Mouse (Mus musculus): ENCODE results near the gene Ankrd42.

Ankrd42 gene

DNA sequence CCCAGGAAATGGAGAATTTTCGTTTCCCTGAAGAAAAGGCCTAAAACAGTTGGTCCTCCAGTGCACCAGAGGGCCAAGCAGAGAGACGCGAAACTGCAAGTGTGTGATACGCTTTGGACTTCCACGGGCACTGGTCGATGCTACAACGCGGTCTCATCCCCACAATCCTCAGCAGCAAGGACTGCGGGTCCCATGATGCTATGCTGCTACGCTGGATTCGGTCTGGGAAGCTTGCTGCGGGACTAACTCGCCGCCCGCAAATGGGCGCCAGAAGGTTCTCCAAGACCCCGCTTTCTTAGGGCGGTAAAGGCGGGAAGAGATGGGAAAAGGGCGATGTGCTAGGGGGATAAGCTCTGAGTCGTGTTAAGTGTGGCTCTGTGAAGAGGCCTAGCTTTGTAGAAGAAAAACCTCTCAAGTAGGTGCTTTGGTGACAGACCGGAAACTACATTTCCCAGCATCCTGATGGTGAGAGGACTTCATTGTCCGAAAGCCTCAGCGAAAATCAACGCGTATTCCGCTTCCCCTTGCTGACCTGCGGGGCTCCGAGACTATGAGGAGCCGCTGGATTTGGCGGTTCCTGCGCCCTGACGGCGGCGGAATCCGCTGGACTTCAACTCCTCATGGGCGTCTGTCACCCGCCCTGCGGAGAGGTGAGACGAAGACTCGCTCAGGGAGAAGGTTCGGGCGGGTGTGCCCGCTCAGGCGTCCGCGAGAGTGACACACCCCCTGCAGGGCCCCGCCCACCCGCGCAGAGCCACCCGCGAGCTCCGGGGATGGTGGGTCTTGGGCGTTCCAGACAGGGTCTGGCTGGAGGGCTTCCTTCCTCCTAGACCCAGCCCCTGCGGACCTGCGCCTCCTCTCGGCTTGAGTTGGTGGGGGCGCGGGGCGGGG is 75.7 kb downstream of the Ankrd42 start, which contains the start of gene Ccdc90b:
Ccdc90b (plus strand) TSS at position 164 of the 891 bp plus-strand sequence.
- peak; percentile 94 for DNase-seq

DNA sequence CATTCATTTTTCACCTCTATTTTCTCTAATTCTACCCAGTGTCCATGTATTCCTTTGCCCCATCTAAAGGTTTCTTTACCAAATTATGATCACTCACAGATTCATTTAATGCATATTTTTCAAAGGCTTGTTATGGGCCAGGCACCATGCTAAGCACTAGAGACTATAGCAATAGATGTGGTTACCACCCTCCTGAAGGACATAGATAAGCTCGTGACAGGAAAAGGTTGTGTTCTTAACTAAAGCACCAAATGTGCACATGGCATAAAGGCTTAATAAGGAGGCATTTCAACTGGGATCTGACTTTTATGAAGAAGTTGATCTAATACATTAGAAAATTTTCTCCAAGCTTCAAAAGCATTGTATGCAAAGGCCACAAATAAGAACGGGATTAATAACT is 78.2 kb downstream of the Ankrd42 start:
- no peak for DNase-seq

DNA sequence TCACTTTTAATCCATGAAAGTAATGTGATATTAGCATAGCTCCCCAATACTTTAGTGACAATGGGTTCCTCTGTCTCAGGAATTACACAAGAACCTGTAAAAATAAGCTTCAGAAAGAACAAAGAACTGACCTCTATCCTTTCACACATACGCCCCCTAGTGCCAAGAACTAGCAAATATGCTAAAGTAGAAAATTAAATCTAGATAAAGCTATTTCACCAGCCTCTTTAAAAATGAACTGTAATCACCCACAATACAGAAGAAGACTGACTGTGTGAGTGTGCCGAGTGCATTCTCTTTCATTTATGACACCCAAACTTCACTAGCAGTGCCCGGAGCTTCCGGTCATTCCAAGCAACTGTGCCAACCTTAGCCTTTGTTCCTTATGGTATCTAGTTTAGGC is 86.0 kb downstream of the Ankrd42 start:
- no peak for DNase-seq

DNA sequence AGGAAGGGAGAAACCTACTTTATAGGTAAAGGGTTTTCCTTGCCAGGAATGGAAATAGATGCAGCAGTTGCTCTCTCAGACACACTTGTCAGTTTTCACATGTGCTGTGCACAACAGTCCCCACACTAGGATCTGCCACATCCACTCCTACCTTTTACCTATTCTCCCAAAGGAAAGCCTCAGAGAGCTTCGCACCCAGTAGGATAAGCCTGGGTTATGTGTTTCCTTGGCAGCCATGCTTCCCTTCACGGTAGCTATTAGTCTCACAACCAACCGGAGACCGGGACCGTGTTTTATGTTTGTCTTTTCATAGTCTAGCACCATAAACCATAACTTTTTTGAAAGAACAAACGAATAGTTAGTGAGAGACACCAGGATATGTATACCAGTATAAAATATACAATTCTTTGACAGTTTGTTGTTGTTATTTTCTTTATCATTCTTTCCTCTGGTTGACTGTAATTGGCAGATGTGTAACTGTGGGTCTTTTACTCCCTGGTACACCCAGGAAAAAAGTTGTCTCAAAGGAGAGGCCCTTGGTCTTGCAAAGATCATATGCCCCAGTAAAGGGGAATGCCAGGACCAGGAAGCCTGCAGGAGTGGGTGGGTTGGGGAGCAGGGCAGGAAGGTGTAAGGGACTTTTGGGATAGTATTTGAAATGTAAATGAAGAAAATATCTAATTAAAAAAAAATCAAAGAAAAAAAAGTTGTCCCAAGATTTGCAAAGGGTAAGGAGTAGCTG is 86.5 kb downstream of the Ankrd42 start:
- no peak for DNase-seq

- no peak for DNase-seq
These were observed 90.2 kb downstream of the Ankrd42 start for GRCm38 (mm10) chr7:92546763-92547162.

DNA sequence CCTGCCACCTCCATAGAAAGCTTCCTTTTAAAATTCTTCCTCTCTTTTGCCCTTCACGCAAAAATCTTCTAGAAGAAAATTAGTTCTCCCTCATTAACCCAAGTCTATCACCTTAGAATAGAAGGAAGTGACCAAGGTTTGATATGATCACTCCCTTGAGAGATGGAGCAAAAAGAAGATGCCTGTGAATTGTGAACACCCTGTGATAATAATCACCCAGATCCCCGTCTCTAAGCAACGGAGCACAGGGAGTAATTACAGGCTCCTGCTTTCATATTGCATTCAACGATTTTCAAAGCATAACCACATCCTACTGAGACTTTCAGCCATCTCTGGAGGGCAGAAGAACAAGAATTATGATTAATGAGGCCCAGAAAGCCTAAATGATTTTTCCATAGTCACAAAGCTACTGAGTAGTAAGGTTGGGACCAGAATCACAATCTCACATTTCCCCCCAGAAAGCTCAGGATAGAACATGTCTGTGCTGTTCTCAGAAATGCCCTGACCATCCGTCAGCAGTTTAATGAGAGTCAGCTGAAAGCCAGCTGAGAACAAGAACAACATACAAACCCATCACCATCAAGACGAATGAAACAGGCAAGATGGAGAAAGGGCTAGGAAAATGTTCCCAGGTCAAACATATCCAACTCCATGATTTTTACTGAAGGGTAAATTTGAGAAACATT is 104.4 kb downstream of the Ankrd42 start:
- no peak for DNase-seq

Measured in kidney, adult 18-20 months (tissue).